ENCODE assay signal across 9 mouse cellular contexts in genomic region chr13:28721548-28721981, GRCm38 (mm10).
DNase-seq lines count a peak whose midpoint lies in the region; ATAC-seq lines count a peak whose summit lies in the region.
"Had no signal": no experiment of that assay in that cellular context is flagged by ENCODE, and none has a peak within 500 bp of the region (broad histone marks: within the 10 kb centered on the region; RNA-seq: fewer than 3 reads in every experiment).

No protein-coding gene starts in this region.

- no peaks in the 10 kb centered on the region for H3K9me3 ChIP-seq in limb, embryonic 13.5 days
- no peaks in the 10 kb centered on the region for H3K9me3 ChIP-seq in limb, embryonic 10.5 days (replicated peaks)
- no peaks in the 10 kb centered on the region for H3K9me3 ChIP-seq in forebrain, embryonic 12.5 days
- no peaks in the 10 kb centered on the region for H3K9me3 ChIP-seq in midbrain, embryonic 10.5 days (replicated peaks)

- peak; percentile 12 for DNase-seq in adrenal gland, postnatal 25 days
- no peak for DNase-seq in adrenal gland, adult 2 months
- DNase-seq in limb, embryonic 10.5 days (ENCODE audit: low spot score), result no peak
- DNase-seq in midbrain, embryonic 10.5 days (ENCODE audit: low spot score), result peak; percentile 25
- no peak for DNase-seq in left cerebral cortex, postnatal 36 days (ENCODE audit: low spot score in 2 of 2)

- no peaks in the 10 kb centered on the region for H3K36me3 ChIP-seq in limb, embryonic 13.5 days
- H3K36me3 ChIP-seq in limb, embryonic 10.5 days, result no peaks in the 10 kb centered on the region
- no peaks in the 10 kb centered on the region for H3K36me3 ChIP-seq in forebrain, embryonic 12.5 days (replicated peaks)
- H3K36me3 ChIP-seq in midbrain, embryonic 10.5 days, result no peaks in the 10 kb centered on the region

- H3K4me3 ChIP-seq in limb, embryonic 13.5 days, result no peak overlapping the region
- H3K4me3 ChIP-seq in limb, embryonic 10.5 days, result no peak overlapping the region
- H3K4me3 ChIP-seq in forebrain, embryonic 12.5 days (replicated peaks), result no peak overlapping the region
- H3K4me3 ChIP-seq in midbrain, embryonic 10.5 days, result peak overlapping the region; percentile 20; the same call in 1 of the 2 replicates
- H3K4me3 ChIP-seq: erythroblast, embryonic 14.5 days had no signal

- H3K4me1 ChIP-seq in limb, embryonic 13.5 days, result peaks cover 45% of the 10 kb centered on the region
- H3K4me1 ChIP-seq in limb, embryonic 10.5 days, result peaks cover 43% of the 10 kb centered on the region
- H3K4me1 ChIP-seq in forebrain, embryonic 12.5 days, result peaks cover 64% of the 10 kb centered on the region
- H3K4me1 ChIP-seq in midbrain, embryonic 10.5 days, result peaks cover 80% of the 10 kb centered on the region

- H3K27ac ChIP-seq in limb, embryonic 13.5 days, result peak overlapping the region; percentile 58; the same call in 1 of the 2 replicates
- no peak overlapping the region for H3K27ac ChIP-seq in limb, embryonic 10.5 days
- peak overlapping the region; percentile 80 for H3K27ac ChIP-seq in forebrain, embryonic 12.5 days
- peak overlapping the region; percentile 83 for H3K27ac ChIP-seq in midbrain, embryonic 10.5 days (replicated peaks)

- H3K27me3 ChIP-seq in limb, embryonic 13.5 days, result no peaks in the 10 kb centered on the region
- H3K27me3 ChIP-seq in limb, embryonic 10.5 days (ENCODE audit: low read depth, poor library complexity, severe bottlenecking), result no peaks in the 10 kb centered on the region
- no peaks in the 10 kb centered on the region for H3K27me3 ChIP-seq in forebrain, embryonic 12.5 days
- H3K27me3 ChIP-seq in midbrain, embryonic 10.5 days (ENCODE audit: low read depth, poor library complexity, severe bottlenecking), result no peaks in the 10 kb centered on the region

- H3K9ac ChIP-seq in limb, embryonic 13.5 days, result no peak overlapping the region
- H3K9ac ChIP-seq in forebrain, embryonic 12.5 days, result no peak overlapping the region; the same call in 1 of the 2 replicates

- H3K4me2 ChIP-seq in limb, embryonic 13.5 days (replicated peaks), result no peak overlapping the region
- peak overlapping the region; percentile 38 for H3K4me2 ChIP-seq in forebrain, embryonic 12.5 days

- intact Hi-C loops in left cerebral cortex, postnatal 36 days (cut with DNase I), result no loop called here

- WGBS in limb, embryonic 13.5 days, result 67% methylated on average over 11 of the region's 11 CpGs
- WGBS in limb, embryonic 10.5 days, result 82% methylated on average over 11 of the region's 11 CpGs
- WGBS in forebrain, embryonic 12.5 days, result 26% methylated on average over 11 of the region's 11 CpGs
- WGBS in midbrain, embryonic 10.5 days, result 52% methylated on average over 11 of the region's 11 CpGs

- no peak for ATAC-seq in limb, embryonic 13.5 days (ENCODE audit: low FRiP score, low read depth)
- no peak for ATAC-seq in forebrain, embryonic 12.5 days (ENCODE audit: low FRiP score)
- no peak for ATAC-seq in erythroblast, adult 5-6 weeks (replicated peaks; ENCODE audit: low FRiP score, poor library complexity, severe bottlenecking)

Comparison
In these comparisons a context has a peak if more than half of its experiments do, and no peak if none do; other contexts are left out.
1. DNase-seq: peak in adrenal gland, postnatal 25 days (single experiment) and midbrain, embryonic 10.5 days (single experiment); none in adrenal gland, adult 2 months (single experiment), limb, embryonic 10.5 days (single experiment) and left cerebral cortex, postnatal 36 days (0 of 2).